In genomic region chr12:32212156-32212555, GRCm38 (mm10) we compare ENCODE assay signal across 13 mouse cellular contexts.
"Had no signal": no experiment of that assay in that cellular context is flagged by ENCODE, and none has a peak within 500 bp of the region (broad histone marks: within the 10 kb centered on the region; RNA-seq: fewer than 3 reads in every experiment).

No protein-coding gene starts in this region.

- H3K27me3 ChIP-seq: liver, embryonic 15.5 days; lung, embryonic 15.5 days; midbrain, embryonic 15.5 days; neural tube, embryonic 12.5 days; stomach, embryonic 15.5 days had no signal

- DNase-seq: kidney, adult 8-10 months; kidney, postnatal 25 days; right cerebral cortex, postnatal 14 days had no signal

- H3K9me3 ChIP-seq: limb, embryonic 10.5 days; liver, embryonic 15.5 days; lung, embryonic 15.5 days; midbrain, embryonic 15.5 days; neural tube, embryonic 12.5 days; stomach, embryonic 15.5 days had no signal

- H3K4me3 ChIP-seq: left cerebral cortex, adult 2 months; limb, embryonic 10.5 days; liver, embryonic 15.5 days; lung, embryonic 15.5 days; midbrain, embryonic 15.5 days; neural tube, embryonic 12.5 days; stomach, embryonic 15.5 days had no signal

- H3K4me2 ChIP-seq: liver, embryonic 11.5 days; liver, embryonic 15.5 days; lung, embryonic 15.5 days; midbrain, embryonic 15.5 days; neural tube, embryonic 12.5 days; stomach, embryonic 15.5 days had no signal

- H3K36me3 ChIP-seq: limb, embryonic 10.5 days; liver, embryonic 15.5 days; lung, embryonic 15.5 days; midbrain, embryonic 15.5 days; neural tube, embryonic 12.5 days; stomach, embryonic 15.5 days had no signal

- H3K4me1 ChIP-seq: limb, embryonic 10.5 days; midbrain, embryonic 15.5 days; neural tube, embryonic 12.5 days; stomach, embryonic 15.5 days had no signal

- H3K9ac ChIP-seq: liver, embryonic 15.5 days; lung, embryonic 15.5 days; midbrain, embryonic 15.5 days; neural tube, embryonic 12.5 days; stomach, embryonic 15.5 days had no signal

- H3K27ac ChIP-seq: left cerebral cortex, adult 2 months; limb, embryonic 10.5 days; liver, embryonic 15.5 days; lung, embryonic 15.5 days; macrophage; midbrain, embryonic 15.5 days; neural tube, embryonic 12.5 days; stomach, embryonic 15.5 days had no signal

- ATAC-seq: intestine, postnatal 0 days; midbrain, embryonic 15.5 days had no signal
